Mouse (Mus musculus) limb, embryonic 14.5 days (tissue): ENCODE measurements around the gene Gm867. TPM values are rescaled to one million over a fixed set of nuclear protein-coding genes. Genes with fewer than 3 reads are reported as not detected.

Experiments used
- ATAC-seq: fragments of 200-750 bp; cut with Nextera tagmentation; 2 replicates; pipeline ENCODE4 v1.8.0; 2017; ENCODE audit warnings: low read depth, moderate number of reproducible peaks, moderate TSS enrichment; ENCODE audit not compliant: low FRiP score
- DNase-seq: peaks from one replicate; pipeline ENCODE4 v3.0.0-alpha.2; 2015; ENCODE audit warnings: low spot score
- H3K27ac ChIP-seq: fragments of 300-500 bp; sonication (generic); replicated peaks from 2 replicates; pipeline ENCODE4 v1.5.1; 2014; ENCODE audit warnings: low read depth, mild to moderate bottlenecking, low read length, moderate library complexity, mixed read lengths
- H3K27me3 ChIP-seq: fragments of 300-500 bp; sonication (generic); 2 replicates; pipeline ENCODE4 v1.6.1; 2014; ENCODE audit warnings: low read length, mixed read lengths; ENCODE audit not compliant: control insufficient read depth, insufficient read depth
- H3K36me3 ChIP-seq: fragments of 300-500 bp; sonication (generic); 2 replicates; pipeline ENCODE4 v1.6.1; 2014; ENCODE audit warnings: mild to moderate bottlenecking, low read length, moderate library complexity, mixed read lengths; ENCODE audit not compliant: control insufficient read depth, insufficient read depth
- H3K4me1 ChIP-seq: fragments of 300-500 bp; sonication (generic); 2 replicates; pipeline ENCODE4 v1.6.1; 2014; ENCODE audit warnings: antibody characterized with exemption, low read length, mixed read lengths; ENCODE audit not compliant: control insufficient read depth, insufficient read depth
- H3K4me2 ChIP-seq: fragments of 300-500 bp; sonication (generic); replicated peaks from 2 replicates; pipeline ENCODE4 v1.6.1; 2014; ENCODE audit warnings: low read depth, mild to moderate bottlenecking, low read length, moderate library complexity; ENCODE audit not compliant: severe bottlenecking
- H3K4me3 ChIP-seq: fragments of 300-500 bp; sonication (generic); replicated peaks from 2 replicates; pipeline ENCODE4 v1.5.1; 2014; ENCODE audit warnings: low read length
- H3K9ac ChIP-seq: fragments of 300-500 bp; sonication (generic); 2 replicates; pipeline ENCODE4 v1.6.1; 2014; ENCODE audit warnings: mild to moderate bottlenecking, low read depth, low read length, moderate library complexity; ENCODE audit not compliant: severe bottlenecking
- H3K9me3 ChIP-seq: fragments of 300-500 bp; sonication (generic); 2 replicates; pipeline ENCODE4 v1.6.1; 2016; ENCODE audit warnings: low read length; ENCODE audit not compliant: control insufficient read depth
- POLR2A ChIP-seq: fragments of 200-500 bp; IDR thresholded peaks from 2 replicates; pipeline ENCODE4 v1.8.0; 2012; ENCODE audit warnings: inconsistent platforms, mild to moderate bottlenecking, moderate library complexity, borderline replicate concordance; ENCODE audit not compliant: insufficient read depth, insufficient read length; ENCODE audit errors: extremely low read depth
- WGBS: fragments of 180-500 bp; shearing (Covaris S2); extraction: QIAGEN DNeasy Blood & Tissue Kit; methylation state at CpG from one replicate; pipeline ENCODE4 v1.1.7; 2014; 5-methylcytosine and 5-hydroxymethylcytosine counted together
- polyA plus RNA-seq, 2 experiments: library from polyadenylated mRNA; depleted of rRNA in 1 of 2; stranded (reverse) in 1 of 2; unstranded in 1 of 2; fragments of >200 nt; fragmentation: Nextera tagmentation in 1 of 2; extraction: Ambion mirVana in 1 of 2; gene quantifications; 2 replicates each; pipeline versions ENCODE4 v1.2.1 to v1.2.3; 2012 to 2014

Gm867 gene
- polyA plus RNA-seq, 2 experiments = 0.16 TPM; not detected in 1

DNA sequence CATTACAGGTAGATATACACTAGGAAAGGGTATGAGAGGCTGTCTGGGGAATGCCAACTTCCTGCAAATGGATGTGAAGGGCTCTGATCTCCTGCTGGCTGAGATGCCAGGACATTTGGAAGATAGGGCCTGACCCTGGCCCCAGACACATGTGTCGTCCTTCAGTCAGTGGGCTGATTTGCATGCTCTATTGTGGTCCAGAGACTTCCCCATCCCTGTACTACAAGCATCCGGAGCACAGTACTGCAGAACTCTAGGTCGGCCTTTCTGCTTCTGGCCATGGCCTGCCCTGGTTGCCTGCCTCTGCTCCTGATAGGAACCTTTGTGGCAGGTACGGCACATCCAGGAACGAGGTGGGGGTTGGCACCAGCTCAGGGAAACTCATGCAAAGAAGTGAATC, 7.6 kb upstream of the Gm867 start:
- no peaks in the 10 kb centered on the region for H3K9me3 ChIP-seq
- 0 out of 2 replicates have a peak, but pooled peaks cover 3% of the 10 kb centered on the region for H3K4me1 ChIP-seq
- H3K9ac ChIP-seq = no peak overlapping the region
- H3K4me2 ChIP-seq = no peak overlapping the region
- no peaks in the 10 kb centered on the region for H3K36me3 ChIP-seq
- no peak for ATAC-seq
- H3K27me3 ChIP-seq = no peaks in the 10 kb centered on the region; the same call in 1 of the 2 replicates
- 75% methylated on average over 5 of the region's 5 CpGs for WGBS
- no peak for DNase-seq
- H3K4me3 ChIP-seq = no peak overlapping the region
- no peak overlapping the region for H3K27ac ChIP-seq
- TF ChIP-seq POLR2A = no peak

DNA sequence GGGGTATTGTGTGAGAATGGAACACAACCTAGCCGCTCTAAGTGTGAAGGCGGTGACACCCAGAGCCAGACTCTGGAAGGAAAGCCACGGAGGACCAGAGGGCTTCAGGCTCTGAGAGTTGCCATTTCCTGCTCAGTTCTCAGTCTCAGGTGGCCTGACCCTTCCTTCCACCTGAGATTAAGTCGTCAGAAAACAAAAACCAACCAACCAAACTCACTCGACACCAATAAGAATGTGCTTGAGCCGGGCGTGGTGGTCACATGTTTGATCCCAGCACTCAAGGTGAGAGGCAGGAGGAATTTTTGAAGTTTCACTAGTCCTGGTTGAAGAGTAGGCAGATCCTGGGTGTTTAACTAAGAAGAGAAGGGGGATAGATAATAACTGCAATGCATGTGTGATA, 5.4 kb upstream of the Gm867 start:
- H3K4me3 ChIP-seq = no peak overlapping the region
- no peaks in the 10 kb centered on the region for H3K36me3 ChIP-seq
- ATAC-seq = no peak
- DNase-seq = no peak
- H3K27me3 ChIP-seq = no peaks in the 10 kb centered on the region; the same call in 1 of the 2 replicates
- 0 out of 2 replicates have a peak, but pooled peaks cover 3% of the 10 kb centered on the region for H3K4me1 ChIP-seq
- no peaks in the 10 kb centered on the region for H3K9me3 ChIP-seq
- no peak overlapping the region for H3K4me2 ChIP-seq
- no peak overlapping the region for H3K9ac ChIP-seq
- 81% methylated on average over 7 of the region's 7 CpGs for WGBS
- H3K27ac ChIP-seq = no peak overlapping the region
- no peak for TF ChIP-seq POLR2A

DNA sequence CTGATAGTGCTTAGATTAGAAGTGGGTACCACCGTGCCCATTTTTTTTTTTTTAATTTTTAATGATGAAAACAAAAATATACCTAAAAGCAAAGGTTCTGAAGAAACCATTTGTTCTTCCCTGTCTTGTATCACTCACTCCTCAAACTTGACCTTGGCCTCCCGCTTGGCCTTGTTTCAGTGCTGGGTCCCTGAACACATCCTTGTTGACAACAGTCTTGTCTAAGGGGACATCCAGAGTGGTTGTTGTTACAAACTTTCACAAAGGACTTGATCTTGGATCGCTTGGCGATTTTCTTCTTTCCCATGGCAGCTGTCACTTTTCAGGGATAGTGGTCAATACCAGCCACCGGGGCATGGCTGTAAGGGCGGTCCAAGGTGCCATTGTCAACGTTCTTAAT, 4.7 kb upstream of the Gm867 start:
- Histone ChIP-seq H3K36me3 (no peaks in the 10 kb centered on the region), H3K27ac (no peak overlapping the region), H3K4me2 (no peak overlapping the region), H3K27me3 (no peaks in the 10 kb centered on the region; the same call in 1 of the 2 replicates), H3K4me1 (no peaks in the 10 kb centered on the region), H3K9ac (no peak overlapping the region), H3K9me3 (no peaks in the 10 kb centered on the region), H3K4me3 (no peak overlapping the region)
- no peak for TF ChIP-seq POLR2A
- DNase-seq (no peak), ATAC-seq (no peak)
- WGBS = 94% methylated on average over 7 of the region's 7 CpGs

DNA sequence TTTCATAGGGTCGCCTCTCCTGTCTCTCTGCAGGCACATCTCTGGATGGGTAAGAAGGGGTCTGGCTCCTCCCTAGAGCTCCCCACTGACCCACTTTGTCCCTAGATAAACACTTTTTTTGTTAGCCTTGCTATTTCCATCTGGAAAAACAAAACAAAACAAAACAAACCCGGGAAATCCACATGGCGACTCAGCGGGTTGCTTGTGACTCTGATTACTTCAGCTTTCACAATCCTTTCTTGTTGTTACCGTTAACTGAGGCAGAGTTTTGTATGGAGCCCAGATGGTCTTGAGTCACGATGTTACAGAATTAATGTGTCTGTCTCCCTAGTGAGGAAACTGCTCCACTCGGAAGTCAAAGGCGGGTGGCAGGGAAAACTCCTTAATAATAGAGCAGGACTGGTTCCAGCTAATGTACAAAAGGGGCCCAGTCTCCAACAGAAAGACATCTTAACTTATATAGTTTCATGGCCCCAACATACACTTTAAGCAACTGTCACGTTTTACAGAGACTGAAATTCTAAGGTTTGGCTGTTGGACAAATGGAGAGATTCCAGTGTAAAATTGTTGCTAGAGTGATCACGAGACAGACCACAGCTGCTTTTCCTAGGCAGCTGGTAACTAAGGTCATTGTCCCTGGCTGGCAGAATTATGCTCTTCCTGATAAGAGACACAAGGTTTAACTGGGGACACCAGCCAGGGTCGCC, 3.7 kb upstream of the Gm867 start:
- no peak for ATAC-seq

DNA sequence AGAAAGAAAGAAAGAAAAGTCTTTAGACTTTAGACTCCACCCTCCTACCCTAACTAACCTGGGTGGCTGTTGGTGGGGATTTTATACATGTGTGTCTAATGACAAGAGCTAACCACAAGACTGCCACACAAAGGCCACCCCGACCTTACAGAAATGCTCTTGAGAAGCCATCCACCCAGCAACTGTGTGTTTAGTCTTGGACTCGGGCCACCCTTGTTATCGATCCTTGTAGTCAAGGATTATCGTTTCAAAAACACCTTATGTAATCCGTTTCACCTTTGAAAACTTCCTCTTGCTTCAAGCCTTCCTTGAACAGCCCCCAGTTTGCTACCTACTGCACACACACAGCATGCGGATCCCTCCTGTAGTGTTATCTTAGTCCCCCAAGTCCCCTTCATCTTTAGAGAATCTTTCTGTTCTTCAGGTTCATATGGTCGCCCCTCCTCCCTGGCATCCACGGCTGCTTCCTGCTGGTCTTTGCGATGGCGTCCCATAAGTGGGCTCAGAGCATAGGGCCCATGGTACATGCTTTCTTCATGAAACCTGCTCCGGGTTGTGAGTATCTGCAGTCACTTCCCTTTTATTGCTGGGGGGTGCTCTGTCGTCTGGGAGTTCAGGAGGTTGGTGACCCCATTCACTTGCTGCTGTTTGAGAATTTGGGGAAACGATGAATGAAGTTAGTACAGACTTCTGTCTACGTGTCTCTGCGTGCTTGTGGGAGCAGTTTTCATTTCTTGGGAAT, 2.4 kb upstream of the Gm867 start, which contains the start of gene Vpreb3:
Gene Vpreb3, plus strand, starts transcription at position 322 of the 742 bp plus-strand sequence.
- Histone ChIP-seq H3K4me2 (no peak within 1 kb of the TSS), H3K4me3 (no peak within 1 kb of the TSS), H3K9me3 (no peaks in the 10 kb centered on the region), H3K27me3 (no peaks in the 10 kb centered on the region), H3K36me3 (no peaks in the 10 kb centered on the region), H3K9ac (no peak within 1 kb of the TSS), H3K4me1 (no peaks in the 10 kb centered on the region), H3K27ac (no peak within 1 kb of the TSS)
- DNase-seq = no peak
- no peak for ATAC-seq
- no peak for TF ChIP-seq POLR2A
- 80% methylated on average over 15 of the region's 15 CpGs for WGBS

More for the DNA sequence above, 3.7 kb upstream of the Gm867 start:
- H3K9ac ChIP-seq = no peak overlapping the region
- no peak for DNase-seq
- H3K36me3 ChIP-seq = no peaks in the 10 kb centered on the region
- H3K27me3 ChIP-seq = no peaks in the 10 kb centered on the region
- WGBS = 44% methylated on average over 11 of the region's 11 CpGs
- H3K27ac ChIP-seq = no peak overlapping the region
- no peak overlapping the region for H3K4me2 ChIP-seq
- H3K4me1 ChIP-seq = no peaks in the 10 kb centered on the region
- H3K4me3 ChIP-seq = no peak overlapping the region
- H3K9me3 ChIP-seq = no peaks in the 10 kb centered on the region
- TF ChIP-seq POLR2A = no peak
